ENCODE assay signal across 23 mouse cellular contexts in the genomic region with DNA sequence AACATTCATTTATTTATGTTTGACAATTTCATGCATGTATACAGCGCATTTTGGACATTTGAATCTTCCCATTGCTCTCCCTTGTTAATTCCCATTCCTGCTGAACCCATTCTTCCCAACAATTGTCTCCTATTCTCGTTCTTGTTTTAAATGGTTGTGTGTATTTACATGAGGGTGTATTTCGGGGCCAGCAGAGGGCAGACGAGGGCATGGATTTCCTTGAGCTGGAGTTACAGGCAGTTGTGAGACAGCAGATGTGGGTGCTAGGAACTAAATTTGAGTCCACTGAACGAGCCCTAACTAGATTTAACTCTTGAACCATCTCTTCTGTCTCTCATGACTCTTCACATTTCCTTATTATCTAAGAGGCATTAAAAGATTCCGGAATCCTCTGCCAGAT. TPM values are rescaled to one million over a fixed set of nuclear protein-coding genes. Genes with fewer than 3 reads are reported as not detected.
DNase-seq lines count a peak whose midpoint lies in the region; ATAC-seq and TF ChIP-seq lines count a peak whose summit lies in the region.
"Had no signal": no experiment of that assay in that cellular context is flagged by ENCODE, and none has a peak within 500 bp of the region (broad histone marks: within the 10 kb centered on the region; RNA-seq: fewer than 3 reads in every experiment).

No protein-coding gene starts in this region.

- H3K4me3 ChIP-seq in kidney, postnatal 0 days (replicated peaks; ENCODE audit: low read depth, low read length) = no peak overlapping the region
- H3K4me3 ChIP-seq in kidney, embryonic 16.5 days (ENCODE audit: low read length) = no peak overlapping the region
- H3K4me3 ChIP-seq in ES-Bruce4 (ENCODE audit: low read depth, low read length) = no peak overlapping the region
- no peak overlapping the region for H3K4me3 ChIP-seq in left cerebral cortex, adult 2 months
- H3K4me3 ChIP-seq: embryonic facial prominence, embryonic 13.5 days; forebrain, embryonic 13.5 days; heart, embryonic 13.5 days; hindbrain, embryonic 12.5 days had no signal

- 0 out of 2 replicates have a peak, but pooled peaks have one; percentile 10 for TF ChIP-seq CTCF in kidney, postnatal 0 days (IDR thresholded peaks at IDR 0.05; ENCODE audit: low read depth)
- TF ChIP-seq CTCF in ES-Bruce4 (IDR thresholded peaks at IDR 0.05; ENCODE audit: low read depth, low read length) (peak; percentile 71), Patski (IDR thresholded peaks at IDR 0.05) (peak; percentile 24)
- no peak; the same call in 1 of the 2 replicates for TF ChIP-seq CTCF in left cerebral cortex, adult 2 months (IDR thresholded peaks at IDR 0.05)

- H3K36me3 ChIP-seq in kidney, postnatal 0 days (ENCODE audit: insufficient read depth, low read length) = no peaks in the 10 kb centered on the region
- H3K36me3 ChIP-seq in kidney, embryonic 16.5 days (ENCODE audit: insufficient read depth, low read length) = no peaks in the 10 kb centered on the region
- no peaks in the 10 kb centered on the region for H3K36me3 ChIP-seq in ES-Bruce4 (ENCODE audit: control insufficient read depth, insufficient read depth, low read length, poor library complexity, severe bottlenecking)
- H3K36me3 ChIP-seq: embryonic facial prominence, embryonic 13.5 days; heart, embryonic 13.5 days; hindbrain, embryonic 12.5 days had no signal

- CTCF ChIA-PET in Patski (lab: Charles Lee) = no interaction called here

- in situ Hi-C loops in Patski (cut with MboI; ENCODE audit: low pct_unique_long_range_greater_than_20kb) = no loop called here

- no peaks in the 10 kb centered on the region for H3K9me3 ChIP-seq in kidney, postnatal 0 days (replicated peaks; ENCODE audit: low read length)
- no peaks in the 10 kb centered on the region for H3K9me3 ChIP-seq in kidney, embryonic 16.5 days (ENCODE audit: low read length)
- no peaks in the 10 kb centered on the region for H3K9me3 ChIP-seq in ES-Bruce4 (replicated peaks; ENCODE audit: control insufficient read depth, insufficient read depth, low read length, poor library complexity, severe bottlenecking)
- H3K9me3 ChIP-seq: embryonic facial prominence, embryonic 13.5 days; forebrain, embryonic 13.5 days; heart, embryonic 13.5 days; hindbrain, embryonic 12.5 days had no signal

- no peaks in the 10 kb centered on the region for H3K4me1 ChIP-seq in kidney, postnatal 0 days (replicated peaks; ENCODE audit: insufficient read depth, low read length)
- H3K4me1 ChIP-seq in kidney, embryonic 16.5 days (ENCODE audit: insufficient read depth, low read length) = no peaks in the 10 kb centered on the region
- no peaks in the 10 kb centered on the region for H3K4me1 ChIP-seq in ES-Bruce4 (ENCODE audit: control insufficient read depth, insufficient read depth, low read length)
- H3K4me1 ChIP-seq: embryonic facial prominence, embryonic 13.5 days; forebrain, embryonic 13.5 days; heart, embryonic 13.5 days; hindbrain, embryonic 12.5 days had no signal

- POLR2A ChIA-PET in Patski (lab: Charles Lee) = no interaction called here

- no peak overlapping the region for H3K27ac ChIP-seq in kidney, postnatal 0 days
- H3K27ac ChIP-seq in kidney, embryonic 16.5 days (ENCODE audit: low read length) = no peak overlapping the region
- H3K27ac ChIP-seq in ES-Bruce4 (ENCODE audit: insufficient read depth, low read length) = no peak overlapping the region
- no peak overlapping the region for H3K27ac ChIP-seq in left cerebral cortex, adult 2 months
- H3K27ac ChIP-seq: embryonic facial prominence, embryonic 13.5 days; forebrain, embryonic 13.5 days; heart, embryonic 13.5 days; hindbrain, embryonic 12.5 days had no signal

- TF ChIP-seq EP300 in ES-Bruce4 (IDR thresholded peaks at IDR 0.05; ENCODE audit: insufficient read depth, low read depth, low read length) = no peak

- H3K27me3 ChIP-seq in kidney, postnatal 0 days (ENCODE audit: insufficient read depth, low read length) = no peaks in the 10 kb centered on the region
- no peaks in the 10 kb centered on the region for H3K27me3 ChIP-seq in kidney, embryonic 16.5 days (ENCODE audit: insufficient read depth, low read length)
- H3K27me3 ChIP-seq in ES-Bruce4 (ENCODE audit: control insufficient read depth, insufficient read depth, low read length, poor library complexity, severe bottlenecking) = no peaks in the 10 kb centered on the region; the same call in 1 of the 2 replicates
- no peaks in the 10 kb centered on the region for H3K27me3 ChIP-seq in Patski
- H3K27me3 ChIP-seq: embryonic facial prominence, embryonic 13.5 days; forebrain, embryonic 13.5 days; heart, embryonic 13.5 days; hindbrain, embryonic 12.5 days had no signal

- intact Hi-C loops in left cerebral cortex, adult 2 months (cut with DNase I) = no loop called here

- no peak for DNase-seq in kidney, postnatal 0 days (ENCODE audit: low spot score)
- DNase-seq in Patski (ENCODE audit: low read depth, low spot score) = no peak
- DNase-seq in kidney, adult 9 months = no peak
- no peak for DNase-seq in kidney, postnatal 4 days
- no peak for DNase-seq in left cerebral cortex, adult 2 months (ENCODE audit: extremely low spot score in 1 of 2, low spot score in 2 of 2)
- DNase-seq: adrenal gland, postnatal 14 days; cerebellum, adult 18-20 months; cerebellum, adult 9-11 months; cerebellum, postnatal 36 days; gastrocnemius, postnatal 36 days; heart, adult 11 months; heart, postnatal 4 days had no signal

- ATAC-seq in kidney, postnatal 0 days (replicated peaks; ENCODE audit: low FRiP score, low read depth) = no peak
- ATAC-seq in kidney, embryonic 16.5 days (ENCODE audit: low FRiP score, low TSS enrichment) = no peak
- no peak for ATAC-seq in Patski
- ATAC-seq: forebrain, embryonic 13.5 days; hindbrain, embryonic 16.5 days; inflammation-experienced regulatory T-cells, adult 6 months; intestine, postnatal 0 days had no signal

- no peak for TF ChIP-seq POLR2A in ES-Bruce4 (IDR thresholded peaks at IDR 0.05; ENCODE audit: insufficient read depth, low read length)

- 88% methylated on average over 6 of the region's 6 CpGs for WGBS in kidney, postnatal 0 days
- 79% methylated on average over 6 of the region's 6 CpGs for WGBS in kidney, embryonic 16.5 days

- H3K4me2 ChIP-seq in kidney, postnatal 0 days (ENCODE audit: low read length) = no peak overlapping the region
- H3K4me2 ChIP-seq in kidney, embryonic 16.5 days (replicated peaks; ENCODE audit: low read depth, low read length) = no peak overlapping the region
- H3K4me2 ChIP-seq: embryonic facial prominence, embryonic 13.5 days; forebrain, embryonic 13.5 days; heart, embryonic 13.5 days; hindbrain, embryonic 12.5 days had no signal

- H3K9ac ChIP-seq in kidney, postnatal 0 days (ENCODE audit: low read depth, low read length) = no peak overlapping the region
- H3K9ac ChIP-seq in kidney, embryonic 16.5 days (replicated peaks; ENCODE audit: low read length) = no peak overlapping the region
- no peak overlapping the region for H3K9ac ChIP-seq in ES-Bruce4 (ENCODE audit: low read depth, poor library complexity, severe bottlenecking)
- H3K9ac ChIP-seq: embryonic facial prominence, embryonic 13.5 days; forebrain, embryonic 13.5 days; heart, embryonic 13.5 days; hindbrain, embryonic 12.5 days had no signal

RNA-seq across cellular contexts. Expression of a gene that starts 55.1 kb away (rescaled TPM):
- not detected in 2 replicates for polyA plus RNA-seq in kidney, postnatal 0 days (2015; fragmentation: Nextera tagmentation; extraction: Ambion mirVana)
- polyA plus RNA-seq in kidney, embryonic 16.5 days (2015; fragmentation: Nextera tagmentation; extraction: Ambion mirVana) = not detected in 2 replicates
- polyA plus RNA-seq in ES-Bruce4 (2011; ENCODE audit: insufficient read depth, insufficient read length, low read depth, missing spikeins) (61.7 and 67.5 TPM in 2 replicates), Patski (2021) (0.08 TPM)
- total RNA-seq in left cerebral cortex, adult 2 months (2021) = not detected
- total RNA-seq: adrenal gland, postnatal 14 days; gastrocnemius, adult 8-10 months; gastrocnemius, postnatal 36 days; heart, postnatal 4 days had no signal
- polyA plus RNA-seq: embryonic facial prominence, embryonic 13.5 days; forebrain, embryonic 13.5 days; heart, embryonic 13.5 days; heart, postnatal 0 days; hindbrain, embryonic 12.5 days; hindbrain, embryonic 16.5 days; inflammation-experienced regulatory T-cells, adult 6 months; intestine, postnatal 0 days had no signal

Comparison
In these comparisons a context has a peak if more than half of its experiments do, and no peak if none do; other contexts are left out.
1. RNA of a gene that starts 55.1 kb away (polyA plus RNA-seq): 61.7 to 67.5 TPM in ES-Bruce4; 0.08 TPM in Patski (single experiment), not detected in kidney, postnatal 0 days and not detected in kidney, embryonic 16.5 days; every median in the first group is over 10 times any median in the second.